Mouse (Mus musculus) liver, embryonic 11.5 days (tissue): ENCODE results near the gene Gabbr1. TPM values are rescaled to one million over a fixed set of nuclear protein-coding genes. Genes with fewer than 3 reads are reported as not detected.

ENCODE experiments used
- ATAC-seq: fragments of 200-750 bp; cut with Nextera tagmentation; replicated peaks from 2 replicates; pipeline ENCODE4 v1.8.0; 2017; ENCODE audit warnings: moderate number of reproducible peaks, mild to moderate bottlenecking, moderate TSS enrichment, moderate library complexity; ENCODE audit not compliant: low FRiP score
- DNase-seq: peaks from one replicate; pipeline ENCODE4 v3.0.0-alpha.2; 2017; ENCODE audit warnings: low spot score
- H3K27ac ChIP-seq: fragments of 300-500 bp; sonication (generic); 2 replicates; pipeline ENCODE4 v1.5.1; 2014; ENCODE audit warnings: mild to moderate bottlenecking, low read depth, low read length, control low read depth
- H3K27me3 ChIP-seq: fragments of 300-500 bp; sonication (generic); replicated peaks from 2 replicates; pipeline ENCODE4 v1.6.1; 2014; ENCODE audit warnings: low read length, mixed read lengths; ENCODE audit not compliant: control insufficient read depth, insufficient read depth
- H3K36me3 ChIP-seq: fragments of 300-500 bp; sonication (generic); 2 replicates; pipeline ENCODE4 v1.6.1; 2014; ENCODE audit warnings: mild to moderate bottlenecking, low read length, moderate library complexity, mixed read lengths; ENCODE audit not compliant: control insufficient read depth, insufficient read depth
- H3K4me1 ChIP-seq: fragments of 300-500 bp; sonication (generic); replicated peaks from 2 replicates; pipeline ENCODE4 v1.6.1; 2014; ENCODE audit warnings: low read length, mixed read lengths; ENCODE audit not compliant: control insufficient read depth, insufficient read depth
- H3K4me2 ChIP-seq: fragments of 300-500 bp; sonication (generic); 2 replicates; pipeline ENCODE4 v1.6.1; 2014; ENCODE audit warnings: mild to moderate bottlenecking, control low read depth, moderate library complexity
- H3K4me3 ChIP-seq: fragments of 300-500 bp; sonication (generic); 2 replicates; pipeline ENCODE4 v1.5.1; 2014; ENCODE audit warnings: low read depth, low read length, control low read depth
- H3K9ac ChIP-seq: fragments of 300-500 bp; sonication (generic); 2 replicates; pipeline ENCODE4 v1.6.1; 2014; ENCODE audit warnings: low read depth, low read length, control low read depth
- H3K9me3 ChIP-seq: fragments of 300-500 bp; sonication (generic); 2 replicates; pipeline ENCODE4 v1.6.1; 2016; ENCODE audit warnings: low read length, inconsistent platforms, mixed read lengths; ENCODE audit not compliant: control insufficient read depth
- WGBS: fragments of 180-500 bp; shearing (Covaris S2); extraction: QIAGEN DNeasy Blood & Tissue Kit; methylation state at CpG from one replicate; pipeline ENCODE4 v1.1.7; 2014; 5-methylcytosine and 5-hydroxymethylcytosine counted together
- polyA plus RNA-seq: library from polyadenylated mRNA; unstranded; fragments of >200 nt; fragmentation: Nextera tagmentation; extraction: Ambion mirVana; gene quantifications from 2 replicates; pipeline ENCODE4 v1.2.1, GENCODE M21; 2014

Gene Gabbr1
- 2.9 and 3.9 TPM in 2 replicates for polyA plus RNA-seq

DNA sequence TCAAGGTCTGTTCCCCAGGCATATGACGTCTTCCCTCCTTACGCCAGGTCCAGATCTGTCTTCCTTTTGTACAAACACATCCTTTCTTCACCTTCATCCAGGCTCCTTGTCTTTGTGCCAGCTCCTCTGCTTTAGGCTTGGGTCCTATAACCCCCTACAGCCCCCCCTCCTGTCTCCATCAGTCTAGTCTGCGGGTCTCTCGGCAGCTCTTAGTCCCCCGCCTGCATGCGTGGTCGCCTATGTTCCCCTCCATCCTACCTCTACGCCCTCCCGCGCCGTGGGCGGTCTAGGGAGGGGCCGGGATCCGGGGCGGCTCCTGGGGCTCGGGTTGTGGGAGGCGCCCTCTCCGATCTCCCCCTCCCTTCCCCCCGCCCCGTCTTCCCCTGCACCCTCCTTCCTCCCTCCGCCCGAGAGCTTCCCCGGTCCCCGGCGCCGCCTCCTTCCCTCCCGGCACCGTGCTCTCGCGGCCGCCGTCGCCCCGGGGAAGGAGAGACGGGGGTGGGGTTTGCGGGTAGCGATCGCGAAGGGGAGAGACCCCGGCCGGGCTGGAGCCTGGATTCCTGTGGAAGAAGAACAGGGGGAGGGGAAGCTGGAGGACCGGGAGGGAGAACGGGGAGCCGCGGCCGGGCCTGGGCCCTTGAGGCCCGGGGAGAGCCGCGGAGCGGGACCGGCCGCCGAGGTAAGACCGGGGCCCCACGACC is at the start of gene Gabbr1:
TSS of gene Gabbr1 (plus strand) at position 356 of the 701 bp plus-strand sequence.
- no peaks in the 10 kb centered on the region for H3K36me3 ChIP-seq
- no peaks in the 10 kb centered on the region for H3K9me3 ChIP-seq
- peak; percentile 78 for ATAC-seq
- H3K27me3 ChIP-seq, result peaks cover 60% of the 10 kb centered on the region
- peak within 1 kb of the TSS; percentile 88 for H3K4me2 ChIP-seq
- peak within 1 kb of the TSS; percentile 61 for H3K9ac ChIP-seq
- 2% methylated on average over 45 of the region's 55 CpGs for WGBS
- no peak within 1 kb of the TSS for H3K27ac ChIP-seq
- peaks cover 10% of the 10 kb centered on the region; the same call in 1 of the 2 replicates for H3K4me1 ChIP-seq
- DNase-seq, result peak; percentile 79
- H3K4me3 ChIP-seq, result peak within 1 kb of the TSS; percentile 56

DNA sequence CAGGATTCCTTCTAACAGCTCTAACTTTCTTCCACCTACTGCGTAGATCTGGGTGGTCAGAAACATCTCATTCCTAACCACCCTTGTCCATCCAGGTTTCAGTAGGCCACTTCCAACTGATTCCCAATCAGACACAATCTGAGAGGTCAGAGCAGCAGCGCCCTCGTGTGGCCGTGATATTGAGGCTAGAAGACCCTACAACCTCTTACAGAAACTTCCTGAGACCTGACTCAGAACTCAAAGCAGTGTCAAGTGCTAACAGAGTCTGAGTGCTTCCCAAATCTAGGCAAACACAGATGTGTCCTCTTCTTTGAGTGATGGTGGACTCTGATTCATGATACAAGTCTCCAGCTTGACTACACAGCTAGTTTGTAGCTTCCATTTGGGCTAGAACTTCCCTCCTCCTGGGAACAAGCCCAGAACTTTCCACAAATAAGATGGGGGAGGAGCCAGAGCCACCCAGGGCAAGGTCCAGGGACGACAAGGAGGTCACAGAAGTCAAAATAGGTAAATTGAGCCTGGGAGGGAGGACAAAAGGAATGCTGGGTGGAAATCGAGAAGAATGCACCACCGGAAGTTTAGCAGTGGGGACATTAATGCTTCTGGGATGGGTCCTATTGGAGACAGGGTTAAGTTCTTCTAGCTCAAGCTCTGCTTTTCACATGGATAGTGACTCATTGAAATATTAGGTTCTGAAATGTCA is 48.6 kb upstream of the Gabbr1 start:
- Histone ChIP-seq H3K4me1 (no peaks in the 10 kb centered on the region), H3K4me3 (no peak overlapping the region), H3K27ac (no peak overlapping the region), H3K4me2 (no peak overlapping the region), H3K9ac (no peak overlapping the region), H3K9me3 (no peaks in the 10 kb centered on the region), H3K27me3 (no peaks in the 10 kb centered on the region), H3K36me3 (no peaks in the 10 kb centered on the region)
- DNase-seq (peak; percentile 57), ATAC-seq (no peak)
- WGBS, result 26% methylated on average over 7 of the region's 7 CpGs

DNA sequence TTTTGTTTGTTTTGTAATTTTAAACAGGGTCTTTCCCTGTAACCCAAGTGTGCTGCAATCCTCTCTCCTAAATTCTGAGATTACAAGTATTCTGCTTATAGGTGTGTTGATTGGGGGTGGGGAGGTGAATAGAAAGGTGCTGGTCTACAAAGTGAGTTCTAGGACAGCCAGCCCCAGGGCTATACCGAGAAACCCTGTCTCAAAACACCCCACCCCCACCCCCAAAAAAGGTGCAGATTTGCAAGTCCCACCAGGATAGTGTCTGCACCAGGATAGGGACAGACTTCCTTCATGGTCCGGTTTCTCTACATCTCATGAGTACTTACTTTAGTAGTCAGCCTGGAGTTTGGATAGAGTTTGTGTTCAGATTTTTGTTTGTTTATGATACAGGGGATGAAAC is 47.3 kb upstream of the Gabbr1 start:
- Histone ChIP-seq H3K36me3 (no peaks in the 10 kb centered on the region), H3K9me3 (no peaks in the 10 kb centered on the region), H3K4me2 (no peak overlapping the region), H3K9ac (no peak overlapping the region), H3K27me3 (peaks cover 9% of the 10 kb centered on the region), H3K4me1 (no peaks in the 10 kb centered on the region), H3K4me3 (no peak overlapping the region), H3K27ac (no peak overlapping the region)
- WGBS, result 79% methylated on average over 2 of the region's 2 CpGs
- DNase-seq, result no peak
- ATAC-seq, result no peak

DNA sequence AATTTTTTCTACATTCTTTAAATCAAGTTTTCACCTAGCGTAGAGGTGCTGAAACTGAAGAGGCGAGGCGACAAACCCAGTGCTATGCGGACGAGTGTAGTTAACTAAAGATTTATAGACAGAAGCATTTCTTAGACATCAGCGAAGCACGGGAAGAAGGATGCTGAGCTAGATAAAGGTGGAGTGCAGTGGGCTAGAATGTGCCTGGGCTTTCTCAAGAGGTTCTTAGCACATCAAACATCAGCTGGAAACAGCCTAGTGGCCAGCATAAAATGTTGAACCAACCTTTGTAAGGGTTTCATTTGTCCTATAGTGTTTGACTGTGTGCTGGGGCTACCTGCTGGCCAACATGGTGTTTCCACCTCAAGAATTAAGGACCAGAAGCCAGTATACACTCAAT is 44.9 kb upstream of the Gabbr1 start, which contains the start of gene Zfp57:
TSS of gene Zfp57 (plus strand) at position 301 of the 400 bp plus-strand sequence.
- H3K27ac ChIP-seq, result no peak within 1 kb of the TSS
- 87% methylated on average over 7 of the region's 7 CpGs for WGBS
- H3K4me1 ChIP-seq, result no peaks in the 10 kb centered on the region
- H3K27me3 ChIP-seq, result peaks cover 9% of the 10 kb centered on the region
- H3K9ac ChIP-seq, result no peak within 1 kb of the TSS
- H3K9me3 ChIP-seq, result no peaks in the 10 kb centered on the region
- ATAC-seq (no peak), DNase-seq (no peak)
- no peak within 1 kb of the TSS for H3K4me3 ChIP-seq
- H3K4me2 ChIP-seq, result no peak within 1 kb of the TSS
- H3K36me3 ChIP-seq, result no peaks in the 10 kb centered on the region

DNA sequence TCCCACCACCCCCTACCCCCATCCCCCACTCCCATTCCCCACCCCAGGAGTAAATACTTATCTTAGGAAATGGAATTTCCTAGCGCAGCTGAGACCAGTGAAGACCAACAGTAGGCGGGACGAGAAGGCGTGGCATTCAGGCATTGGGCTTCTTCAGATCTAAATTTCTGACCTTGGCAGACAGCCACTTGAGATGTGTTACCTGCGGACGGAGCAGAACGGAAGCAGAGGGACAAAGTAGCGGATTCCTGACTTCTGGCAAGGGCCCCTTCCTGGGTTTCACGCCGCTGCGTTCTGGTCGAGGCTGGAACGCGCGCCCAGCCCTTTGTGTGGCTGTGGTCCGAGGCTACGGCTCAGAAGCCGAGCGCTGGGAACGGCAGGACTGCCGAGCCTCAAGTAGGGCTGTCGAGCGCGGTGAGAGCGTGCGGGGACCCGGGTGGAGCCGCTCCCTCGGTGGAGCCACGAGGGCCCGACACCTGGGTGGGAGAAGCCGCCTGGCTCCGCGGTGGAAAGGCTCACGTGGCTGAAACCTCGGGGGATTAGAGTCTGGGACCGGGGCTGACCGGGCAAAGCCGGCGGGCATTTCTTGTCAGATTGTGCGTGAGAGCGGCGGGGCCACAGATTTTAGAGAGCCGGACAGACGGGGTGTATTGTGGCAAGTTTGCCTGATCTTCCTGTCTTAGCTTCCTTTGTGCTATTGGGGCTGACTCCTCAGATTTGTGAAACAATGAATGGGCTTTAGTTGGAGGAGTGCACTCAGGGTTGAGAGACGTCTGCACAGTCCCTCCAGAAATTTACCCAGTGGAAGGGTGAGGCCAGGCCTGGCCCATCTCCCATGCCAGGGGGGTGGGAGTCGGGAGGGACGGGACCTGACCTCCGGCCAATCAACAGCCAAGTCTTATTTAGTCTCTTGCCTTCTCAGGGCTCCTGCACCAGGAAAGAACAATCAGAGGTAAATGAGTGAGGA is 43.1 kb upstream of the Gabbr1 start:
- peak; percentile 67 for ATAC-seq
- peak; percentile 54 for DNase-seq
- Histone ChIP-seq H3K4me1 (no peaks in the 10 kb centered on the region), H3K36me3 (0 out of 2 replicates have a peak, but pooled peaks cover 2% of the 10 kb centered on the region), H3K27ac (peak overlapping the region; percentile 64), H3K27me3 (peaks cover 9% of the 10 kb centered on the region), H3K4me2 (peak overlapping the region; percentile 76), H3K9ac (peak overlapping the region; percentile 63), H3K4me3 (peak overlapping the region; percentile 62), H3K9me3 (no peaks in the 10 kb centered on the region)
- 1% methylated on average over 49 of the region's 49 CpGs for WGBS

DNA sequence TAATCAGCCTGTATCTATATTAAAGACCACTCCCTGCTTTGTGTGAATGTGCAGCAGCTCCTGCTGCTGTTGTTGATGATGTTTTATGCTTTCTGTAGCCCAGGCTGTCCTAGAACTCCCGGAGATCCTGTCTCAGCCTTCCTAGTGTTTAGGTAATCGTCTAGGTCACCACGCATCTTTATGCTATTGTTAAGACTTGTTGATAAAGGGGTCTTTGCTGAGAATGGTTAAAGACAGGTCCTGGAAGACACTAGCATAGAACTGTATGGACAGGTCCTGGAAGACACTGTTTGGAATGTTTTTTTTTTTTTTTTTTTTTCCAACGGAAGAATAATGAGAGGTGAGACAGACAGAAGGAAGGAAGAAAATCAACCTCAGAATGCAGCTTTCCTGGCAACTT is 42.4 kb upstream of the Gabbr1 start:
- Histone ChIP-seq H3K27me3 (peaks cover 9% of the 10 kb centered on the region), H3K36me3 (peaks cover 2% of the 10 kb centered on the region; the same call in 1 of the 2 replicates), H3K9ac (no peak overlapping the region; the same call in 1 of the 2 replicates), H3K9me3 (no peaks in the 10 kb centered on the region), H3K4me1 (no peaks in the 10 kb centered on the region), H3K4me3 (peak overlapping the region; percentile 62), H3K27ac (no peak overlapping the region), H3K4me2 (peak overlapping the region; percentile 76)
- DNase-seq, result no peak
- ATAC-seq, result no peak
- 52% methylated on average over 4 of the region's 4 CpGs for WGBS

DNA sequence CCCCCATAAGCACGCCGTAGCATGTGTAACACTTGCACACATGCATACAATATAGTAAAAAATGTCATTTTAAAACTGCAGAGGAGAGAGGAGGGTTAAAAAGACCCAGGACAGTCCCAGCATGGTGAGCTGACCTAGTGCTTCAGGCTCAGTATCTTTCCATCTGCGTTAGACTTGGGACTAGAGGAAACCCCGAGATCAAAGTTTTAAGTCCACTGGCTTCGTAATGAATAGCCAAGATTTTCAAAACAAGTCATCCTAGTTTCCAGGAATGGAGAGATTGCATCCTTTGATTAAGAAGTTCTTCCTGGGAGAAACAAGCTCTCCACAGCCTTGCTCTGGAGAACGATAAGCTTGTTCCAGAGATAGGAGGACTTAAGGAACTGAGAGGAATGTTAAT is 37.6 kb upstream of the Gabbr1 start:
- Histone ChIP-seq H3K4me1 (no peaks in the 10 kb centered on the region), H3K4me2 (no peak overlapping the region), H3K4me3 (no peak overlapping the region), H3K27ac (no peak overlapping the region), H3K36me3 (peaks cover 5% of the 10 kb centered on the region; the same call in 1 of the 2 replicates), H3K27me3 (0 out of 2 replicates have a peak, but pooled peaks cover 2% of the 10 kb centered on the region), H3K9me3 (no peaks in the 10 kb centered on the region), H3K9ac (no peak overlapping the region)
- no peak for DNase-seq
- WGBS, result 87% methylated on average over 6 of the region's 6 CpGs
- no peak for ATAC-seq

DNA sequence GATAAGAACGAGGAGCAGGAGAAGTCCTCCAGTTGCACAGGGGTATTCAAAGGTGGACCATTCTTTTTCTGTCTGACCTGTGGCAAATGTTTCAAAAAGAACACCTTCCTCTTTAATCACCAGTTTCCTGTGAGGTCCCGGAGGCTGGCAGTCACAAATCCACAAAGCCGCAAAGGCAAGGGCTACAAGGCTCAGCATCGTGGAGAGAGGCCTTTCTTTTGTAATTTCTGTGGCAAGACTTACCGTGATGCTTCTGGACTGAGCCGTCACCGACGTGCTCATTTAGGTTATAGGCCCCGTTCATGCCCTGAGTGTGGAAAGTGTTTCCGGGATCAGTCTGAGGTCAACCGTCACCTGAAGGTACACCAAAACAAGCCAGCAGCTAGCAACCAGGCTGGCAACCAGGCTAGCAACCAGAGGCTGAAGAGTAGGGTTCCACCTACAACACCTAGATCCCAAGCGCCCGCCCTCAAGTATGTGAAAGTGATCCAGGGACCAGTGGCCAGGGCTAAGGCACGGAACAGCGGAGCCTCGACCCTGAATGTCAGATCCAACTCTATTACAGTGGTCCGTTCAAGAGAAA is 36.2 kb upstream of the Gabbr1 start:
- Histone ChIP-seq H3K27me3 (no peaks in the 10 kb centered on the region), H3K27ac (no peak overlapping the region), H3K36me3 (peaks cover 5% of the 10 kb centered on the region; the same call in 1 of the 2 replicates), H3K9me3 (no peaks in the 10 kb centered on the region), H3K4me3 (no peak overlapping the region), H3K4me1 (no peaks in the 10 kb centered on the region), H3K9ac (no peak overlapping the region), H3K4me2 (no peak overlapping the region)
- no peak for DNase-seq
- WGBS, result 83% methylated on average over 17 of the region's 17 CpGs
- ATAC-seq, result no peak
